Mouse (Mus musculus) heart, embryonic 12.5 days (tissue): Measurements from ENCODE around the gene Mkln1. TPM values are rescaled to one million over a fixed set of nuclear protein-coding genes. Genes with fewer than 3 reads are reported as not detected.
A peak's percentile ranks its signal among the peaks of the same experiment; 100 is the strongest.
"Not testable (repeated sequence)": the region's sequence is repeated elsewhere in the genome, so short reads cannot be mapped to it uniquely, and the experiment has no call there.

Experiments
- ATAC-seq: fragments of 200-750 bp; cut with Nextera tagmentation; 2 replicates; pipeline ENCODE4 v1.8.0; 2017; ENCODE audit warnings: moderate TSS enrichment, moderate library complexity; ENCODE audit not compliant: insufficient number of reproducible peaks, low FRiP score
- H3K27ac ChIP-seq: fragments of 300-500 bp; sonication (generic); 2 replicates; pipeline ENCODE4 v1.5.1; 2016; ENCODE audit warnings: mild to moderate bottlenecking, moderate library complexity; ENCODE audit not compliant: poor library complexity, severe bottlenecking
- H3K27me3 ChIP-seq: fragments of 300-500 bp; sonication (generic); replicated peaks from 2 replicates; pipeline ENCODE4 v1.6.1; 2016; ENCODE audit warnings: mild to moderate bottlenecking, moderate library complexity
- H3K36me3 ChIP-seq: fragments of 300-500 bp; sonication (generic); 2 replicates; pipeline ENCODE4 v1.6.1; 2016; ENCODE audit warnings: mild to moderate bottlenecking, moderate library complexity
- H3K4me1 ChIP-seq: fragments of 300-500 bp; sonication (generic); replicated peaks from 2 replicates; pipeline ENCODE4 v1.6.1; 2016; ENCODE audit warnings: mild to moderate bottlenecking
- H3K4me2 ChIP-seq: fragments of 300-500 bp; sonication (generic); 2 replicates; pipeline ENCODE4 v1.6.1; 2016; ENCODE audit warnings: mild to moderate bottlenecking, moderate library complexity
- H3K4me3 ChIP-seq: fragments of 300-500 bp; sonication (generic); 2 replicates; pipeline ENCODE4 v1.5.1; 2016; ENCODE audit warnings: mild to moderate bottlenecking
- H3K9ac ChIP-seq: fragments of 300-500 bp; sonication (generic); 2 replicates; pipeline ENCODE4 v1.6.1; 2016; ENCODE audit warnings: mild to moderate bottlenecking, moderate library complexity
- H3K9me3 ChIP-seq: fragments of 300-500 bp; sonication (generic); replicated peaks from 2 replicates; pipeline ENCODE4 v1.6.1; 2016; ENCODE audit warnings: mild to moderate bottlenecking, moderate library complexity
- WGBS: fragments of 180-500 bp; shearing (Covaris S2); methylation state at CpG from one replicate; pipeline ENCODE4 v1.1.7; 2016; 5-methylcytosine and 5-hydroxymethylcytosine counted together
- polyA plus RNA-seq: library from polyadenylated mRNA; unstranded; fragments of >200 nt; fragmentation: Nextera tagmentation; extraction: Ambion mirVana; gene quantifications from 2 replicates; pipeline ENCODE4 v1.2.1, GENCODE M21; 2016

Gene Mkln1
- polyA plus RNA-seq, 1 experiment from 2014 or later = 212 TPM

GRCm38 (mm10) chr6:31560138-31560959 is 161.8 kb downstream of the Mkln1 start:
- Histone ChIP-seq H3K27me3 (no peaks in the 10 kb centered on the region), H3K36me3 (no peaks in the 10 kb centered on the region), H3K27ac (no peak overlapping the region), H3K9ac (0 out of 2 replicates have a peak overlapping the region, but pooled peaks have one; percentile 40), H3K4me1 (peaks cover 34% of the 10 kb centered on the region), H3K9me3 (no peaks in the 10 kb centered on the region), H3K4me2 (peak overlapping the region; percentile 97), H3K4me3 (no peak overlapping the region)
- no peak for ATAC-seq
- WGBS = 26% methylated on average over 13 of the region's 13 CpGs

GRCm38 (mm10) chr6:31561948-31562347 is 163.4 kb downstream of the Mkln1 start:
- H3K9me3 ChIP-seq, ATAC-seq, H3K36me3 ChIP-seq, H3K27me3 ChIP-seq, H3K27ac ChIP-seq: not testable (repeated sequence)
- Histone ChIP-seq H3K4me3 (peak overlapping the region; percentile 60), H3K4me1 (peaks cover 34% of the 10 kb centered on the region), H3K4me2 (peak overlapping the region; percentile 97), H3K9ac (peak overlapping the region; percentile 81)
- 40% methylated on average over 3 of the region's 3 CpGs for WGBS

GRCm38 (mm10) chr6:31562371-31563080 is 164.0 kb downstream of the Mkln1 start:
- Histone ChIP-seq H3K4me2 (peak overlapping the region; percentile 97), H3K4me3 (peak overlapping the region; percentile 60), H3K4me1 (peaks cover 34% of the 10 kb centered on the region), H3K9me3 (no peaks in the 10 kb centered on the region), H3K36me3 (no peaks in the 10 kb centered on the region), H3K9ac (peak overlapping the region; percentile 81), H3K27me3 (no peaks in the 10 kb centered on the region), H3K27ac (no peak overlapping the region)
- ATAC-seq = no peak
- 6% methylated on average over 16 of the region's 16 CpGs for WGBS

- under 1% methylated on average over 67 of the region's 91 CpGs for WGBS
- H3K27me3 ChIP-seq = no peaks in the 10 kb centered on the region
Measured at GRCm38 (mm10) chr6:31563235-31564181, 165.0 kb downstream of the Mkln1 start, which contains the start of gene Podxl. Gene Podxl, minus strand, starts transcription at chr6:31563981.

GRCm38 (mm10) chr6:31564182-31564531 is 165.6 kb downstream of the Mkln1 start:
- peak overlapping the region; percentile 48; the same call in 1 of the 2 replicates for H3K27ac ChIP-seq
- no peaks in the 10 kb centered on the region for H3K36me3 ChIP-seq
- peaks cover 44% of the 10 kb centered on the region for H3K4me1 ChIP-seq
- H3K27me3 ChIP-seq = no peaks in the 10 kb centered on the region
- H3K9me3 ChIP-seq = no peaks in the 10 kb centered on the region
- peak overlapping the region; percentile 60 for H3K4me3 ChIP-seq
- peak; percentile 28; the same call in 1 of the 2 replicates for ATAC-seq
- H3K4me2 ChIP-seq = peak overlapping the region; percentile 97
- peak overlapping the region; percentile 81 for H3K9ac ChIP-seq
- under 1% methylated on average over 18 of the region's 18 CpGs for WGBS

More at GRCm38 (mm10) chr6:31563235-31564181, 165.0 kb downstream of the Mkln1 start, which contains the start of gene Podxl:
- peak; percentile 93 for ATAC-seq
- peak within 1 kb of the TSS; percentile 60 for H3K4me3 ChIP-seq
- H3K36me3 ChIP-seq = no peaks in the 10 kb centered on the region
- peak within 1 kb of the TSS; percentile 97 for H3K4me2 ChIP-seq
- peaks cover 44% of the 10 kb centered on the region for H3K4me1 ChIP-seq
- peak within 1 kb of the TSS; percentile 48 for H3K27ac ChIP-seq
- no peaks in the 10 kb centered on the region for H3K9me3 ChIP-seq
- H3K9ac ChIP-seq = peak within 1 kb of the TSS; percentile 81

- 3% methylated on average over 17 of the region's 17 CpGs for WGBS
- H3K27me3 ChIP-seq = no peaks in the 10 kb centered on the region
- H3K9ac ChIP-seq = 0 out of 2 replicates have a peak overlapping the region, but pooled peaks have one; percentile 10
- no peaks in the 10 kb centered on the region for H3K36me3 ChIP-seq
- peaks cover 41% of the 10 kb centered on the region for H3K4me1 ChIP-seq
- peak overlapping the region; percentile 60 for H3K4me3 ChIP-seq
- H3K27ac ChIP-seq = no peak overlapping the region
- H3K9me3 ChIP-seq = no peaks in the 10 kb centered on the region
- ATAC-seq = no peak
- peak overlapping the region; percentile 97 for H3K4me2 ChIP-seq
Measured at GRCm38 (mm10) chr6:31564901-31565391, 166.4 kb downstream of the Mkln1 start.

Other genes starting within 250 kb of the Mkln1 start
- 27.9 and 29.2 TPM in 2 replicates for gene Podxl, start 165.2 kb downstream of the Mkln1 start, polyA plus RNA-seq